Mouse (Mus musculus) brown adipose tissue, adult 24 weeks (tissue): Measurements from ENCODE around the gene Ubald2. TPM values are rescaled to one million over a fixed set of nuclear protein-coding genes. Genes with fewer than 3 reads are reported as not detected.

ENCODE experiments used
- H3K27ac ChIP-seq: fragments of 200-500 bp; replicated peaks from 2 replicates; pipeline ENCODE4 v1.5.1; 2012; ENCODE audit warnings: low read depth, mild to moderate bottlenecking, low read length
- H3K4me1 ChIP-seq: fragments of 200-500 bp; 2 replicates; pipeline ENCODE4 v1.6.1; 2012; ENCODE audit warnings: low read length, mixed read lengths; ENCODE audit not compliant: control insufficient read depth, insufficient read depth, insufficient read length
- H3K4me3 ChIP-seq: fragments of 200-500 bp; 2 replicates; pipeline ENCODE4 v1.5.1; 2012; ENCODE audit warnings: low read depth, mild to moderate bottlenecking, low read length, moderate library complexity; ENCODE audit not compliant: insufficient read depth
- polyA plus RNA-seq: library from polyadenylated mRNA; stranded (reverse); fragments of >200 nt; gene quantifications from 2 replicates; pipeline ENCODE4 v1.2.4, GENCODE M21; 2012; ENCODE audit not compliant: missing spikeins, insufficient read depth, insufficient read length

The Ubald2 gene
- polyA plus RNA-seq, result 29.8 and 38.4 TPM in 2 replicates

DNA sequence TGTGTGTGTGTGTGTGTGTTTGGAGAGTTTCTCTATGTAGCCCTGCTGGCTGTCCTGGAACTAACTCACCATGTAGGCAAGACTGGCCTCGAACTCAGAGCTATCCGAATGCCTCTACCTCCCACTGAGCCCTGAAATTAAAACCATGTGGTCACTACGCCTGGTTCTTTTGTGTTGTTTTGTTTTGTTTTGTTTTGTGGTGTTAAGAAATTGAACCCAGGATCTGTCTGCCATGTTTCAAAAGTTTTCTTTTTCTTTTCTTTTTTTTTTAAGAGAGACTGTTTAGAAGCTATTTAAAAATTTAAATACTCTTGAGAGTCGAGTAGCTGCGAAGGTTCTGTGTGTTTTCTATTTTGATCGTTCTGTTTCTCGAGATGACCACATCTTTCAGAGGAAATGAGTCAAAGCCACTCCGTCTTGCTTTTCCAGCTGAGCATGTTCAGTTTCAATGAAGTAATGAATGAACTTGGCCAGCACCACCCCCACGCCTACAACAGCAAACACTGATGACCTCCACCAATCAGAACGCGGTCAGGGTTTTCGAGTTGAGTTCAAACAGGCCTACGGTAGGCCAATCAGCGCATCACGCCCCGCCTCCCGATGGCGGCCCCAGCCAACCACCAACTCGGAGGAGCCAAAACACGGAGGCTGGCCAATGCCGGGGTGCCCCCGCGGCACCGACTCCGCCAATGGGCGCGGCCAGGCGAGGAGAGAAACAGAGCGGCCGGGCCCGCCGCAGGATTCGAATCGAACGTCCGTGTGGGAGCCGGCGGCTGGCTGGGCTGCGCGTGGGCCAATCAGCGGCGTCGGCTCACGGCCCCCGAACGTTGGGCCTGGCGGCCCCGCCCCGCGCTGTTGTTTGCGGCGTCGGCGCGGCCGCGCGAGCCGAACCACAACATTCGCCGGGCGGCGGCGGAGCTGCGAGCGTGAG lies at the start of gene Ubald2:
TSS of gene Ubald2 (plus strand) at position 739 of the 931 bp plus-strand sequence.
- H3K27ac ChIP-seq, result peak within 1 kb of the TSS; percentile 71
- peaks cover 24% of the 10 kb centered on the region for H3K4me1 ChIP-seq
- peak within 1 kb of the TSS; percentile 96 for H3K4me3 ChIP-seq

DNA sequence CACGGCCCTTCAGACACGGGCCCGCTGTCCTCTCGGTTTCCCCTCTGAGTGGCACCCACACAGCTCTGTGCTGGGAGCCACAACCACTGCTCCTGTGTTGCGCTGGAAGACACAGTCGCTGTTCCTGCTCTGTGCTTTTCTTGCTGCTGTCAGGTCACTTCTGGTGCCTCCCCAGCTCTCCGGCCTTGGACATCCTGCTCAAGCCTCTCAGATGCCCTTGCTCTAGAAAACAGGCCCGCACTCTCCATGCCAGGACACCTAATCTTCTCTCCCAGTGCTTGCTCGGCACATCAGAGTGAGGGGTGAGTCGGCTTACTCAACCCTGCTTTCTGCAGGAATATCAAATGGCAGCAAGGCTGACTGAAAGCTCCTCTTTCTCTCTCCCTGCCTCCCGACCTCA lies 49.7 kb upstream of the Ubald2 start:
- Histone ChIP-seq H3K4me3 (no peak overlapping the region), H3K4me1 (peaks cover 3% of the 10 kb centered on the region; the same call in 1 of the 2 replicates), H3K27ac (no peak overlapping the region)

DNA sequence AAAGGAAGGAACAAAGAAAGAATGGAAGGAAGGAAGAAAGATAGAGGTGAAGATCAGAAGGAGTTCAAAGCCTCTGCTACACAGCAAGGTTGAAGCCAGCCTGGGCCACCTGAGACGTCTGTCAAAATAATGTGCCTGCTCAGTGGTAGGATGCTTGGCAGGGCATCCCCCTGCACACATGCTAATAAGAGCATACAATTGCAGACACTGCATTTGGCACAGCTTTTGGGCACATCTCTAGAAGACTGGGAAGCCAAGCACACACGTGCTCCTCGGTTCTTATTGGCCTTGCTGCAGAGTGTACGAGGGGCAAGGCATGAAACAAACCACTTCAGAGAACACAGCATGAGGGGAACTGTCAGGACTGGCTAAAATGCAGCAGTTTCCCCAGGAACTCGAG lies 47.9 kb upstream of the Ubald2 start:
- Histone ChIP-seq H3K4me3 (no peak overlapping the region), H3K4me1 (peaks cover 3% of the 10 kb centered on the region; the same call in 1 of the 2 replicates), H3K27ac (no peak overlapping the region)

DNA sequence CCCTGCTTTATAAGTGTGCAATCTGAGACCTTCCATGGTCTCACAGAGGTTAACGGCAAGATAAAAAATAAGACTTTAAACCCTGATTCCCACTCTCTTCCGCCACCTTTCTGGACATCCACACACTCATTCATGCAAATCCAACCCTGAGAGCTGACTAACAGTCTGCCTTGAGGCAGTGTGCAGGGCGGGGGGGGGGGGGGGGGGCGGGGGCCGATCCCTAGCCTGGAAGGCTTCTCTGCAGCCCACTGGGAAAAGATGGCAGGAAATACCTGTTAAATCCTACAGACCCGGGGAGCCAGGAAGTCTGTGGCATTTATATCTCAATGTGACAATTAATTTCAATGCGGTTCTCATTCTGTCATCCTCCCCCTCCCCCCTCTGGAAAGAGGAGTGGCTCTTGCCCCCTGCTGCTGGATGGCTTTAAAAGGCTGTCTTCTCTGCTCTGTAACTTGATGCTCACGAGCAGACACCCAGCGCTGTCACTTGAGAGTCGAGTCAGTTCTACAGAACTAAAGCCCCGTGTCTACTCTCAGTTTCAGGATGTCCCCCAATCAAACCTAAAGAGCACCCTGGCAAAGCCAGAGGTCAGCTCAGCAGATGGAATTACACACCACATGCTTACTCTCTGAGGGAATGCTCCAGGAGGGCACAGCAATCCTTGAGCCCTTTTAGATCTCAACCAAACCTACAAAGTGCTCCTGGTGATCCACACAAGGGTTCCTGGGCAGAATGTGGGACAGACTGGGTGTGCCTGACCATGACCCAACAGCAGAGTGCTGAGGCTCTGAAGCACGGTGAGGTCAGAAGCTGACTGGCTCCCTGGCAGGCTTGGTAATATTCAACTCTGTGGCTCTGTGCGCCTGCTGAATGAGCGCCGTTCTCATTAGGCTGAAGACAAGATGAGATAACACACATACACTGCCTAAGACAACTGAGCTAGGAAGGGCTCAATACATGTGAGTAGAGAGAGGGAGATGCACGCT lies 46.5 kb upstream of the Ubald2 start:
- peaks cover 3% of the 10 kb centered on the region; the same call in 1 of the 2 replicates for H3K4me1 ChIP-seq
- no peak overlapping the region; the same call in 1 of the 2 replicates for H3K27ac ChIP-seq
- H3K4me3 ChIP-seq, result 0 out of 2 replicates have a peak overlapping the region, but pooled peaks have one; percentile 7

DNA sequence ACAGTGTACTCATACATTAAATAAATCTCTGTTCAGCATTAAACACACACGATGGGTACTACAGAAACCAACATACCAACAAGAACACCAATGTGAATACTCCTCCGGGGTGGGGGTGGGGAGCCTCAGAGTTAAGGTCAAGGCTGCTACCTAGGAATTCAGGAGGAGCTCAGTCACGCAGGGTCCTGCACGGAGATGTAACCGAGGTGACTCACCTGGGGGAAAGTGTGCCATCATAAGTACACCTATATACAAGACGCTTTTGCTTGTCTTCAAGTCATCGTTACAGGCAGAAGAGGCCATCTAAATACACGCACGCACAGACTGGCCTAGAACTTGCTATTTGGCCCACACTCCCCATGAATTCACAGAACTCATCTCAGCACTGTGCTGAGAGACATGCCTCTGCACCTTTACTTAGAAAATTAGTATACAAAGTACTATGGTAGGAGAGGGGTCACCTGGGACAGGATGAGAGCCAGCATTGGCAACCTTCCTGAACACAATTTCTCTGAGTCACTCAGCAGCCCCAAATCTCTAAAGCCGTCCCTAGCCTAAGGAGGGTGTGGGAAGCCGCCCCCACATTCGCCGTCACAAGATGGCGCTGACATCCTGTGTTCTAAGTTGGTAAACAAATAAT lies 44.9 kb upstream of the Ubald2 start:
- H3K4me1 ChIP-seq, result peaks cover 3% of the 10 kb centered on the region; the same call in 1 of the 2 replicates
- H3K27ac ChIP-seq, result peak overlapping the region; percentile 86
- peak overlapping the region; percentile 55 for H3K4me3 ChIP-seq

DNA sequence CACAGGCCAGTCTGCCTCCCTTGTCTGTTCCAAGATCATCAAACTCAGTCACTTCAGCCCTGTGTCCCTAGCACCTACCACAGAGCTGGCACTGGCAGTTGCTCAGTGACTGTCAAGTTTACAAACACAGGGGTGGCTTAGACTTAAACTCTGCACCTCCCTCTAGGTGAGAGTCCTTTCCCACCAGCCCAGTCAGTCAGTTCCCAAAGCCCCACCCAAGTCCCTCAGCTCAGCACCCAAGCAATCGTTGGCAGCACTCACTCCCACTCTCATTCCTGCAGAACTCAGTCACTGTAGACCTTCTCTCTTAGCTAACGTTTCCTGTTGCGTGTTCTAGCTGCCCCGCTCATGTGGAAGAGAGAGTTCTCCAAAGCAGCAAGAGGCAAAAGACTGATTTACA lies 39.1 kb upstream of the Ubald2 start:
- Histone ChIP-seq H3K27ac (peak overlapping the region; percentile 79), H3K4me3 (peak overlapping the region; percentile 34)

DNA sequence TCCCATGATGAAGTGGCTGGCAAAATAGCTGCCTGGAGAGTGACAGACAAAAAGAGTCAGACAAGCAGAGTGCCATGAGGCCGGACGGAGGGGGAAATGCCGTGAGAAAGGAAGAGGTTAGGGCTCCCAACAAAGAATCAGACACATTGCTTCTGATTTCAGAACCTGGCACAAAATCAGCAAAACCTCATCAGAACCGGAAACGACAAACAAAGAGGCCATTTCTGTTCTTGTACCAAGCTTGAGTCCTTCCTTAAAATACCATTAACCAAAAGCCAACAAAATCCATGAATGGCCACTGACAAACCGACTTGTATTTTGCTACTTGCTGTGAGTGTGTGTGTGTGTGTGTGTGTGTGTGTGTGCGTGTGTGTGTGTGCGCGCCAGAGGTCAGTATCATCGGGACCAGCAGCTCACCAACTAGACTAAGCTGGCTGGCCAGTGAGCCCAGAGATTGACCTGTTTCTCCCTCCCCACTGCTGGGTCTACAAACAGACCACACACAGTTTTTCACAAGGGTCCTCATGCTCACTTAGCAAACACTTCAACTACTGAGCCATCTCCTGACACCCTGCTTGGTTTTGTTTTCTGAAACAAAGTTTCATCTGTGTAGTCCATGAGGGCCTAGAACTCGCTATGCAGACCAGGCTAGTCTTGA lies 37.5 kb upstream of the Ubald2 start:
- H3K4me1 ChIP-seq, result peaks cover 12% of the 10 kb centered on the region; the same call in 1 of the 2 replicates
- H3K4me3 ChIP-seq, result peak overlapping the region; percentile 7; the same call in 1 of the 2 replicates
- H3K27ac ChIP-seq, result peak overlapping the region; percentile 83

More for the DNA sequence above, 39.1 kb upstream of the Ubald2 start:
- peaks cover 12% of the 10 kb centered on the region; the same call in 1 of the 2 replicates for H3K4me1 ChIP-seq

DNA sequence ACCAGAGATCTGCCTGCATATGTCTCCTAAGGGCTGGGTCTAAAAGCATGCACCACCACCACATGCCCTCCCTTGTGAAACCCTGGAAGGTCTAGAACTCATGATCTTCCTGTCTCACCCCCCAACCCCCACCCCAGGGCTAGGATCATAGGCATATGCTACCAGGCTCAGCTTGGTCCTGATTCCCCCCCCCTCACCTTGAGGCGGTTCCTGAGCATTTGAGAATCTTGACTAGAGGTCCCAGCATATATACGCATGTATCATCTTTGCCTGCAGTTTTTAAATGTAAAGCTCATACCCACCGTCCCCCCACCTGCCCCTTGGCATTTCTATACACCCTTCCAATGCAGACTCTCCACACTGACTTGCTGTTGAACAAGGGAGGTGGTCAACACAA lies 37.0 kb upstream of the Ubald2 start:
- Histone ChIP-seq H3K4me1 (peaks cover 12% of the 10 kb centered on the region; the same call in 1 of the 2 replicates), H3K27ac (peak overlapping the region; percentile 83), H3K4me3 (no peak overlapping the region)

DNA sequence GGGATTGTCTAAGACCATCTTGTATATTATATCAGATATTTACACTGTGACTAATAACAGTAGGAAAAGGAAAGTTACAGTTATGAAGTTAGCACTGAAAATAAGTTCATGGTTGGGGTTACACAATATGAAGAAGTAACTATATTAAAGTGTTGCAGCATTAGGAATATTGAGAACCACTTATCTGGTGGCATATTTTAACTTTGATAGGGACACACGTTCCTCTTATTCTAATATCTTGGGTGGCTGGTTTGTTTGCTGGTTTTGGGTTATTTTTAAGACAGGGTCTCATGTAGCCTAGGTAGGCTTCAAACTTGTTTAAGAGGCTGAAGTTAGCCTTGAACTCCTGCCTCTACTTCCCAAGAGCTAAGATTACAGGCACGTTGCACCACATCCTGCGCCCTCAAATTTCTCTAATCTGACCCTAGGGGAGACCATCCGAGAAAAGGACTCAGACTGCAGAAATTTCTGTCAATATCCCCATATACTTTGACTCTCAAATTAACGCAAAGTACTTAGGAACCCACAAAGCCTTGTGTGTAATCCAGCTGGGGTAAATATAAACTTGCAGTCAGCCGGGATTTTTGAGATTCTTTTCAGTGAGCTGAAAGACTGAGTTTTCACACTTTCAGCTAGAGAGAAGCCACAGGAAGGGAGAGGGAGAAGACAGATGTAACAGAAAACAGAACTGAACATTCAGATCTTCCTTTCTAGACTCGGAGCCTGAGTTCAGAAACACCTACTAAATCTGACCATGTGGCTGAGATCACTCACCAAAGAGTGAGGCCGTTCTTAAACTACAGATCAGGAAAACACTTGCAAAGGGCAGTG lies 36.2 kb upstream of the Ubald2 start:
- H3K27ac ChIP-seq, result no peak overlapping the region
- H3K4me1 ChIP-seq, result peaks cover 12% of the 10 kb centered on the region; the same call in 1 of the 2 replicates
- no peak overlapping the region for H3K4me3 ChIP-seq

DNA sequence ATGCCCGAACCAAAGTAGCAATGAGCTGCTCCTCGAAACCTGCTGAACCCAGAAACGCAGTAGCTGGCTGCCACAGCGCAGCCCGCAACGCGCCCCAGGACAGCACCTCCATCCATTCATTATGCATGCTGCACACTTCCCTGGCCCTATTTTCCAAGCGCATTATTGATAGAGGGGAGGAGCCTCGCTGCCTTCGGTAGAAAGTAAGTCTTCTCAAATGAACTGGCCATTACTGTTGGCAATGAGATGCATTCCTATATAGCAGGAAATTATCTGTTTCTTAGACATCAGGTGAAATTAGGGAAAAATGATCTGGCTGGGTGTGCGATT lies 35.6 kb upstream of the Ubald2 start:
- Histone ChIP-seq H3K27ac (no peak overlapping the region), H3K4me3 (no peak overlapping the region), H3K4me1 (peaks cover 12% of the 10 kb centered on the region; the same call in 1 of the 2 replicates)

DNA sequence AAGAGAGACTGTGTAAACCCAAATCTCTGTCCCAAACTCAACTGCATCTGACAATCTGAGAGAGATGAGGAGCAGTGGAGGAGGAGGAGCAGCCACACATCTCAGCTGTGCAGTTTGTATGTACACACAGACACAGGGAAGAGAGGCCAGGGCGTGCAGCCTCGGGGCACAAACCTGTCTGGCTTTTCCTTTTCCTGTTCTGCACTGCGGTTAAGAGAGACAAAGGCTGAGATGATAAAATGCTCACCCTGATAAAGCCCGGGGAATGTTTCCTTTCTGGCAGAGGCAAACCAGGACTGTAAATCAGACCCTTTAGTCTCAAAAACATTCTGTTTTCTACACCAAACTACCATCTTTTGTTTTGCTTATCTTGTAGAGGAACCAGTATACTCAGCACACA lies 33.3 kb upstream of the Ubald2 start:
- H3K4me1 ChIP-seq, result 0 out of 2 replicates have a peak, but pooled peaks cover 7% of the 10 kb centered on the region
- H3K4me3 ChIP-seq, result no peak overlapping the region
- no peak overlapping the region for H3K27ac ChIP-seq

DNA sequence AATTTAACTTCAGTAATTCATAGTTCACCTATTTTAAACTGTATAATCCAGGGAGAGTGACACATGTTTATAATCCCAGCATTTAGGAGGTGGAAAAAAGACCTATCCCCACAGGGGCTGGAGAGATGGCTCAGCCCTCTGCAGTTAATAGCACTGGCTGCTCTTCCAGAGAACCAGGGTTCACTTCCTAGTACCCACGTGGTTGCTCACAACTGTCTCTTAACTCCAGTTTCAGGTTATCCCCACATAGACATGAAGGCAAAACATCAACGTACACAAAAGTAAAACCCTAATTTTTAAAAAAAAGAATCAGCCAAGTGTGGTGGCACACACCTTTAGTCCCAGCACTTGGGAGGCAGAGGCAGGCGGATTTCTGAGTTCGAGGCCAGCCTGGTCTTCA lies 28.3 kb upstream of the Ubald2 start:
- H3K27ac ChIP-seq, result no peak overlapping the region
- peaks cover 3% of the 10 kb centered on the region; the same call in 1 of the 2 replicates for H3K4me1 ChIP-seq
- H3K4me3 ChIP-seq, result no peak overlapping the region

DNA sequence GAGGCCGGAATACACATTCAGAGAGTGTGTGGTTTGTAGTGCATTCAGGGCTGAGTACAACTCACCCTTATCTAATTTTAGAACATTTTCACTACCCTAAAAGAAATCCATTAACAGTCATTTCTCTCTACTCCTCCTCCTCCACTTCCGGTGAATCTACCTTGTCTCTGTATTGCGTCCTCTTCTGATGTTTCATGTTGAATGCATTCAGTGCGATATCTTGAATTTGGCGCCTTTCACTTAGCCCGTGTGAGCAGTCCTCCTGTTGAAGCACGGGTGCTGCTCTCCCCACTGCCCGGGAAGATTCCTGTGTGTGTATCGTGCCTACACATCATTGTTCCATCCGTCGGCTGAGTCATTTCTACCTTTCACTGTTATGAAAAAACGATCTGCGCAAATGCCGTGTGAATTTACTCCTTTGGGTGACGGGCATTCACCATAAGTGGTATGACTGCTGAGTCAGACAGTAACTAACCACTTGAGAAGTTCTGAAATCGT lies 27.6 kb upstream of the Ubald2 start:
- Histone ChIP-seq H3K4me1 (peaks cover 3% of the 10 kb centered on the region; the same call in 1 of the 2 replicates), H3K27ac (no peak overlapping the region), H3K4me3 (no peak overlapping the region)
